Mouse (Mus musculus) embryo, embryonic 11 days (tissue): Measurements from ENCODE around the gene Pip5k1b.

Experiments used
- DNase-seq: peaks from one replicate; pipeline ENCODE4 v3.0.0-alpha.2; 2015

Gene Pip5k1b

DNA sequence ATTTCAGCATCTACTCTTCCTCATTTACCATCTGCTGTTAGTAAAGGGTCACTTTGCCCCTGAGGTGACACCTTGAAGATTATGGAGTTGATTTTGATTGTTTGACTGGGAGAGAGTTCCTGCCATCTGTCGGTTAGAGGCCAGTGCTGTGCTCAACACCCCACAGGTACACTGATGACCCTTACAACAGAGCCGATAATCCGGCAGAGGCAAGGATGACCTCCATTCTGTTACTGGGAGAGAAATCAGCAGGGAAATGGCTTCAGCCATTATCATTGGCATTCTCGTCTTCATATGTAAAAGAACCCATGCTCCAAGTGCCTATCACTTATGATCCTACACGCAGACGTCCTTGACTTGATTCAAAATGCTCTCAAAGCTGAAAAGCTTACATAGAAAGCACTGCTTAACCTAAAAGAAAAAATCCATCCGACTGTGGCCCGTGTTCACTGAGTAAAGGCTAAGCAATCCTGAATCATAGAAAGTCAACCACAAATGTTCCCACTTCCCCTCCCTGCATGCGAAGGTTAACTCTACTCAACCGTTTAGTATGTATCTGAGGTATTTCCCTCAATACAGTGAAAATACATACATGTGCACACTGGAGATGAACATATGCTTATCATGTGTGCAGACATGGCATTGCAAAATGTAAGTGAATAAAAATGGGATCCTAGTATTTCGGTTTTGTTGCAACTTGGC lies 146.7 kb downstream of the Pip5k1b start:
- DNase-seq, result no peak

DNA sequence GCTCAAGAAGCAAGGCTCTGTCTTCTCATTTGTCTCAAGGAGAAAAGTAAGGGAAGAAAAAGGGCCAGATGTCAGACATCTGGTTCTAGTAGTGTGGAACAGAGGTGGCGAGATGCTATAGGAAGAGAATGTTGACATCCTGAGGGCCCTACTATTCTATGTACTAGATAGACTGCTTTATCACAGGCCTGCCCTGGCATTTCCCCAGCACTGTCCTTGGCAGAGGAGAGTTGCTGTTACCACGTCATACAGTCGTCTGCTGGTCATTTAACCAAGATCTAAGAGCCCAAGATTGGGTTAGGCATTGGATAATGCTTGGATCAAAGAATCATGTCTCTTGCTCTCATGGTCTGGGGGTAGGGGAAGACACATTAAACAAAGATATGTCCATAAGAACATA lies 151.0 kb downstream of the Pip5k1b start:
- DNase-seq, result no peak

DNA sequence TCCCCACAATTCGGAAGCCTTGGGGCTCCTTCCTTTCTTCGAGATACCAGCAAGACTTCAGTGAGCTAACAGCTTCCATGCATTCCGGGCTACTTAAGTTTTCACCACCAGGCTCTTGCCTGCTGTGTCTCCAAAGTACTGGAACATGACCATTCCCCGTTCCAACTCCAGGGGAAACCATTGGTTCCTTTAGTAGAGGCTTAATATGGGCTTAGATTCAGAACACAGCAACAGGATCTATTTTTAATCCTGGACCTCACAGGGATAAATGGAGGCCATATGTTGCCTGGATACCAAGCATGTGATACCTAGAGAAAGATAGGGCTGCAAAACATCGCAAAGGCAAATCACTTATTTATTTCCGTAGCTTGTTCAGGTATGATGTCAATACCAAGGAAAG lies 152.4 kb downstream of the Pip5k1b start:
- DNase-seq, result no peak

DNA sequence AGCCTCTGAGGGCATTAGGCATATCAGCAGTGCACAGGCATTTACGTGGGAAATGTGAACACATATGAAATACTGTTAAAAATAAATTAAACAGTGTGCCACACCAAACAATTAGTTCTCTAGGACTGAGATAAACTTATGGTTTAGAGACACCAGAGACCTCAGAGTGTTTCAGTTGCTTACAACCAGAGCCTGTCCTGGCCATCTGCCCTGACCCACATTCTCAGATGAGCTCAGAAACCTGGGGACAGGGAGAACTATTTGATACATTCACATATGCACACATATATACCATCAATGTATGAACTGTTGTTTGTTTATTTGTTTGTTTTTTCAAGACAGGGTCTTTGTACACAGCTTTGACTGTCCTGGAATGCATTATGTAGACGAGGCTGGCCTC lies 161.8 kb downstream of the Pip5k1b start:
- DNase-seq, result no peak

DNA sequence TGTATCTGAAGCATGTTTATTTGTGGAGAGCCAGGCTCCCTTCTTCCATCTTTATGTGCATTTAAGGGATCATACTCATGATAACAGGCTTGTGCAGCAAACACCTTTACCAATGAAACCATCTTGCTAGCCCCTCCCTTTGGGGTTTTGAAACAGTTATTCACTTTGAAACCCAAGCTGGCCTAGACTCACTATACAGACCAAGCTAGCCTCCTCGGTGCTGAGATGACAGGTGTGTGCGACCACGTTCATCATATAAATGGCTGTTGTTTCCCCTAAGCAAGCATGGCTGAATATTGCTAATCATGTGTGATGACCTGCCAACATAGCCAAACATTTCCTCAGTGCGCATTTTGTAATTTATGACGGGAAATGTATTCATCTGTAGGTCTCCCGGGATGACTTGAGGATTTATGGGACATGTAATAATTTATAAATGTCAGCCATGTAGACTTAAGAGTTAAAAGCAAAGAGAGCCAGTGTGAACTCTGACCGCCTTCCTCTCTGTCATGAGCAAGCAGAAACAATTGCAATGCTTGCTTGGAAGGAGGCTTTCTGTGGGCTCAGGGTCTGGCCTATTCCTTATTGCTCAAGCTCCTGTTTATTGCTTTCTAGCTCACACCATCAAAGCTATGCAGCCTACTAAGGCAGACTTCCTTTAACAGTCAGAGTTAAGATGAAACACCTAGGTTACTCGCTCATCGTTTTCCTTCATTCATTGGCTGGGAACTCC lies 164.0 kb downstream of the Pip5k1b start:
- DNase-seq, result peak; percentile 53

DNA sequence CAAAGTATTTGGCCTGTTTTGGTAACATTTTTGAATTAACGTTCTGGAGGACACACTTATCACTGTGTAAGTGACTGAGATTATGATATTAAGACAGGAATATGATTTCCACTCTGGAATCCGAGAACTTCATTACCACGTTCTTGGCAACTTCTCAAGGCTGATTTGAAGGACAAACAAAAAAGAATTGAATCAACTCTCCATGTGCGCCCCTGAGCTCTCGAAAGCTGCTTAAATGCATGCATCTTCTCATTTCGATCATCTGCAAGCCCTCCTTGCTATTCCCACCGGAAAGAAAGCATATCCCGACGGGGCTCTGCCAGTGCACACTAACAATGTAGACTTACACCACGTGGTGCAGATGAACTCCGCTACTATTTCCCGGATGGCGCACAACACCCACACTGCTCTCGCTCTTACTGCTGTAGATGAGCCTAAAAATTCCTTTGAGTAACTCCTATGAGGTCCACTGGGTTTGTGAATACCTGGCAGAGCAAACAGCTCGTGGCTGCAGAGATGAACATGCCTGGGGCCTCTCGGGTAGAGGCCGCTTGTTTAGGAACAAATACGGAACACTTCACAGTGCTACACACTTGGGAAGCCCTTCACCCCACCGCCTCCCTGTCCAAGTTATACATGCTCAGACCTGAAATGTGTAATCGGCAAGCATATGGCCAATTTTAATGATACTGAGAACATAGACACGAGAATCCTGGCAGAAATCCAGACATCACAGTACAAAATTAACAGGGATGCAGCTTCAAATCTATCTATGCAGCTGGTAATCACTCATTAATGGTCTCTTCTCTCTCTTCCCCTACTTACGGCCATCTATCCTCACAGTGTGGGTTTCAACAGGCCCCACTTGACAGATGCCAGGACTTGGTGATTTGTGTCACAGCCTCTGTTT lies 168.5 kb downstream of the Pip5k1b start:
- no peak for DNase-seq

DNA sequence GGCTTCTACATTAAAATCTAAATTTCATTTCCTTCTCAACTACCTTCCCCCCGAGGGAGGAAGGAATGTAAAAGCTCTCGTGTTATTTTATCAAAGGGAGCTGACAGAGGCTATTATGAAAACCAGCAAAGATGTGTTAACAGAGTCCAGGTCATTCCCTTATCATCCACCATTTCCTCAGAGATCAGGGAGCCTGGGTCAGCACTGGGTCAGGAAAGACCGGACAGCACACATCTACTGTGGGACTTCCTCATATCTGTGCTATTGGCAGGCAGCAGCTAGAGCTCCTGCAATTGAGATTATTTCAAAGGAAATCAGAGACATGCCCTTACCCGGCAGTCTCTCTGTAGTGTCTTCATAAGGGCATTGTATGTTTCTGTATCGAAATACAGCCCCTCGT lies 177.2 kb downstream of the Pip5k1b start:
- DNase-seq, result no peak

DNA sequence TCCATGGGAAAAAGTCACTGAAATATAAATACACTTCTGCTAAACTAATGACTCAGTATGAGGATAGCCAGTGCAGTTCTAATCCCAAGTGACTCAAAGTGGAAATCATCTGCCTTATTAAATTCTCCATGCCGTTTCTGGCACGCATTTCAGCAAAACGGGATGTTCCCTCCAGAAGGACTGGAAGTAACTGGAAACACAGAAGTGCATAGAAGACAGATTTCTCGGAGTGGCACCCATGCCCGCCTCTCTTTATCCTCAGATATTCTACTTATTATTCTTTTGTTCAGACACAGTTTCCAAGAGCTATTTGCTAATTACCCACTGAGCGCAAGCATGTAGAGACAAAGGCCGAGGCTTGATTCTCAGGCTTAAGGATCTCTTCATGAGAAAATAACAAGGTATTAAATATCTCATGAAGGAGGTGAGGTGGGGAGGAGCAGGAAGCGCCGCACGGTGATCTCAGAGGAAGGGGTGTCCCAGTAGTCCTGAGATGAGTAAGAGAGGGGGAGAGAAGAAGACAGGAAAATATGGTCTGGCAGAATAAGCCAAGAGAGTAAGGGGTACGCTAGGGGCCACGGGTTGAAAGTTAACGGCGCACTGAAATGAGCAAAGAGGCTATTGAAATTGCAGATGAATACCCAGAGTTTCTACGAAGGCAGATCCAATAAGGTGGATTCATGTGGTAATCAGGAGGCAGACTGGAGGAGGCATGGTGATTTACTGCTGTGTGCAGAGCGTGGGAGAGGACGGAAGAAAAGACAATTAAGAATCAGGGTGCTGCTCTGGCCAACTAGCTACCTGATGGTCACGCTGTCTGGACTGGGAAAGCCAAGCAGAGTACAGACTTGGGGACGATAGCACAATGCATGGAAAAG lies 183.7 kb downstream of the Pip5k1b start:
- DNase-seq, result peak; percentile 24

DNA sequence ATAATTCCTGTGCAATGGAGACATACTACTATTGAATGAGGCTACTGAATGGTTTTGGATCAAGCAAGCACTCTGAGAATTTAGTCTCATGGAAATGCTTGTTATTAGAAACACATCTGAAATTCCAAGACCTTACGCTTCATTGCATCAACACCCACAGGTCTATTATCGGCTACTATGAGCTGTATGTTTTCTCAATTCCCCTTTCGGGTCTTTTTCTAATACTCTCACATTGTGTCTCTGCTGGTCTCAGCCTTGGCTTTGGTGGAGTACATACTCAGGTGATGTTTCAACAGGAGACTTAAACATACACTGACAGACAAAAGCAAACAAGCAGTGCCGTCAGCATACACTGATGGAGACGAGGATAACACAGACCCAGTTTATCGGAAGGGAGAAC lies 187.3 kb downstream of the Pip5k1b start:
- no peak for DNase-seq

DNA sequence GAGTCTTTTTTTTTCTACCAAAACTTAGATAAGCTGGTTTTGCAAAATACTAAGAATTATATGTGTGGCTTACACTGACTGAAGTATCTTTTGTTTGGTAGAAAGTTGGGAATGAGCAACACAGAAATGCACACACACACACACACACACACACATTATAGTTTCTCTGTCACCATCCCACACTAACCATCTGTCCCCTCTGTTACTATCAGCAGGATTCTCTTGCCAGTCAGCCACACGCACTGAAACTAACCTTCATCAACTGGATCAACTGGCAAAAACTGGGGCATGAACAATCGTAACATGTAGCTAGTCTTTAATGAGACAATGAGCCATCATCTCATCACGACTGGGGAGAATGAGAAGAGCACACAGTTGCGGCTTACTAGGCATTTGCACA lies 187.9 kb downstream of the Pip5k1b start:
- no peak for DNase-seq

DNA sequence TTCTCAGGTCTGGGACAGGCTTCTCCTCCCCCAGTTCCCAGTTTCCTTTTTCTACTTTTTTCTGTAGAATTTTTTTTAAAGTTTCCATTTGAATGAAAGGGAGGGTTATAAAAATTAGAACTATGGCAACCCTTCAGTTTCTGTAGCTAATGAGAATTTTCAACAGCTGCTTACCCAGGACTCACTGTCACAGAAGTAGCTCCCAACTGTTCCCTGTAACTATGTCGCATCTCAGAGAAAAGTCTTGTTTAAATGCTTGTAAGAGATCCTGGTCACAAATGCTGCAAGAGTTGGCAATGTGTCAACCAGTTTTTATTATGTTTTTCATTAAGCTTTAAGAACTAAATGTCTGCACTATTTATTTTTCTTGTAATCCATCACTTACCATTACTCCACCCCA lies 188.9 kb downstream of the Pip5k1b start:
- DNase-seq, result no peak

DNA sequence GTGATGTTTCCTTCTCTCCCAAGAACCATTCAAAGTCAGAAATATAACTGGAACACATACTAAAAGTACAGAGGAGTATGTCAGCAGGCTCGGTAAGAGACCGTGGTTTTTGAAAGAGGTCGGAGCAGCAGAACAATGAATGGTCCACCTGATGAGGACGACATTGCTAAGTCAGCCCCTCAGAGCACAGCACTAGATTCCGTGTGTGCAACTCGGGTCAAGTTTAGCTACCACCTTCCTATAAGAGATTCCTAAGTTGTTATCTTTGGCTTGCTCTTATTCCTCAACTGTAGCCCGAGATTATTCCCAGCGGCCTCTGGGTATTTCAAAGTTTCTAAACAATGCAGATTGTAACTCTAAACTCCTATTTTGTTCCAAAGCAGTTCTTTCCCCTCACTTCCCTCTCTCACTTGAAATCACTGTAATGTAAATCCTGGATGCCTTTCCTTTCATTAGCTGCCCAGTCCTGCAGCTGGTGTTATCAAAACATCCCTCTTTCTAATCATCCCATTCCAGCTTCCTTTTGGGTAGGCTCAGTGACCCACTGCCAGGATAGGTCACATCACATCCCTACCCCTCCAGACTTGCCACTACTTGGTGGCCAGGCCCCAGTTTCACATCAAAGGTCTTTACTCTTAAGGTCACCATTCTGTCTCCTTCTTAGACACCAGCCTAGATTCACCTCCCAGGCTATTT lies 192.9 kb downstream of the Pip5k1b start:
- peak; percentile 14 for DNase-seq

DNA sequence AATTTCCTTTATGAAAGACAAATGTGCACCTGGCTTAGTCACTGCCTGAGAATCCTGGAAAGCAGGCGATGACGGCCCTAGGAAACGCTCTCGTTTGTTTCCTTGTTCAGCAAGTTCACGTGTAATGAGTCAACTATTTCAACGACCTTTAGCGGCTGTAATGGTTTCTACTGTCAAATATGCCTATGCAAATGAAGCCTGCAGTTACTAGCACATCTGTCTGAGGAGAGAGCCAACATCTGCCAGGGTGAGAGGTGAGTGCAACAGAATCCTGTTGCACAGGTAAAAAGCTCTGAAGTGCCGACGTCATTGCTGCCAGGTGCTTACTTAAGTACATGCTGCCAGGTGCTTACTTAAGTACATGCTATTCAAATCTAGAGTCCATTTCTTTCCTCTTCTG lies 196.4 kb downstream of the Pip5k1b start:
- no peak for DNase-seq

DNA sequence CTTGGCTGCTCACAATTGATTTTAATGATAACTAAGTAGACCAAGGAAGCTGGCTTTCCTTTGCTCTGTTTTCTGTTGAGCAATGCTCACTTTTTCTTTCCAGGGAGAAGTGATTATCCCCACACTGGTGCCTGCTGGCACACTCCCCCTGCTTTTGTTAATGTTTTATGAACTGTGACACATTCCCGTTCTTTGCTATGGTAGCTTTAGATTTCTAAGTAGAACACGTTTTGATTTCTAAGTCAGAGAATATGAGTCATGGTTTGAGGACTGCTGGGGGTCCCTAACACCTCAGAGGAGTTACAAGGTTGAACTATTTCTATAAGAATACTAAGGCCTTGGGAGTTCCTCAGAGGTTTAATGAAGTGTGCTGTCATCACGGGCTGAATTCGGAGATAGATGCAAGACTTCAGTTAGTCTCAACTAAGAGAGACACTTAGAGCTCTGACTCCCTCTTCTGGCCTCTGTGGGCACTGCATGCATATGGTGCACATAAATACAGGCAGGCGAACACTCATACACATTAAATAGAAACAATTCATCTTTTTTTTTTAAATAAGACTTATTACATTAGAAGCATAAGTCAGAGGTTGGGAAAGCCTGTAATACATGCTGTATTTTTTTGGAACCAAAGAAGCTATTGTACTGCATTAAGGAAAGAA lies 203.2 kb downstream of the Pip5k1b start:
- no peak for DNase-seq

DNA sequence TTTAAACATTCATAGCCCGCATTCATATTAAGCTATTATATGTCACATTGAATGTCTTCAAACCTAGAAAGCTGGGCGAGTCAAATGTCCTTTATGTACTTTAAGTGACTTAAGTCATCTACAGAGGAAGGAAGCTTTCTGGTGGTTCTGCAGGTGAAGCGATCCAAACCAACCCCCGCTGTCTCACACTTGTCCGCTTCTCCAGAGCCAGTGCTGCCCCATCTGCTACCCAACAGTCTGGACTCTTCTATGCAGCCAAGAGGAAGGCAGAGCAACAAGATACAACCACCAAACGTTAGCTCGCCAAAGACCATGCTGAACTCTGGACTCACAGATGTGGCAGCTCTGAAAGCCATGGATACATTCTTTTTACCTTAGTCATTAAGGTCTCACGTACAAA lies 211.2 kb downstream of the Pip5k1b start:
- DNase-seq, result no peak

DNA sequence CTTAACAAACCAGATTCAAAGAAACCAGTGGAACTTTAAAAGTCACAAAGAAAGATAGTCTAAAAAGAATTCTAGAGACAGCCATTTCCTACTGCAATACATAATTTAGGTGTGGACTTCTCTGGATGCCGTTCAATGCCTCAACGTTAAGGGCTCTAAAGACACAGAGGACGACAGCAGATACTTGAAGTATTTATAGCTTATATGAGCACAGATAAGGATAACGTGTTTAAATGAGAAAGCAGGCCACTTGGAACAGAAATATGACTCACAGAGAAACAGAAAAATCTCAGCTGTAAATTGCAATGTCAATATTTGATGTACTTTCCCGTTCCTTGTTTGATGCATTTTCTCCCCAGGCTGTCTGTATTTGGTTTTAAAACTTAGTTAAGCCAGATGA lies 212.9 kb downstream of the Pip5k1b start:
- no peak for DNase-seq

DNA sequence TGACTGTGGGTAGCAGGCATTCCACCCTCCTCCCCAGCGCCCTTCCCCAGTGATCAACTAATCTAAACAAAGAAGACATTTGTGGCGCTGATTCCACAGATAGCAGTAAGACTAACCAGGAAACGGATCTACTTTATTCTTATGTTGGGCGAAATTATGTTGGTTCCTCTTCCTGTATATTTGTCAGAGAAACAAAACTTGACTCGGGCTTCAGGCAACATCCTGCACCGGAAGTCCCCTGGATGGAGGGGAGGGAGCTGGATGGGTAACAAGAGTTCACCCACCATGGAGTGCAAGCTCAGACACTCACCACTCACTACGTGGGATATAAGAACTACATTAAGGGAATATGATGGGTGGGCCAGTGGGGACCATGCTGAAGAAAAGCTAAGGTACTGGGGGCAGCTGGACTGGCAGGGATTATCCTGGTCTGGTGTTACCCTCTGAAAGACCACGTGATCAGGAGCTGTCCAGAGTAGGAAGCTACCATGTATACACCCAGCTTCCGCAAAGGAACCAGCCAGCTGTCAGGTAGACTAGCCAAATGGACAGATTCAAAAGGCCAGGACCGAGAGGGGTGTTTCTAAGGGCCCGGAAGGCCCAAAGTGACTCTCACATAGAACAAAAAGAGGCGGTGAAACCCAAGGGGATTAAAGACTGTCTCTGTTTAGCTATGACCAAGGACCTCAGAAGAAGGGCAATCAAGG lies 219.1 kb downstream of the Pip5k1b start:
- no peak for DNase-seq

DNA sequence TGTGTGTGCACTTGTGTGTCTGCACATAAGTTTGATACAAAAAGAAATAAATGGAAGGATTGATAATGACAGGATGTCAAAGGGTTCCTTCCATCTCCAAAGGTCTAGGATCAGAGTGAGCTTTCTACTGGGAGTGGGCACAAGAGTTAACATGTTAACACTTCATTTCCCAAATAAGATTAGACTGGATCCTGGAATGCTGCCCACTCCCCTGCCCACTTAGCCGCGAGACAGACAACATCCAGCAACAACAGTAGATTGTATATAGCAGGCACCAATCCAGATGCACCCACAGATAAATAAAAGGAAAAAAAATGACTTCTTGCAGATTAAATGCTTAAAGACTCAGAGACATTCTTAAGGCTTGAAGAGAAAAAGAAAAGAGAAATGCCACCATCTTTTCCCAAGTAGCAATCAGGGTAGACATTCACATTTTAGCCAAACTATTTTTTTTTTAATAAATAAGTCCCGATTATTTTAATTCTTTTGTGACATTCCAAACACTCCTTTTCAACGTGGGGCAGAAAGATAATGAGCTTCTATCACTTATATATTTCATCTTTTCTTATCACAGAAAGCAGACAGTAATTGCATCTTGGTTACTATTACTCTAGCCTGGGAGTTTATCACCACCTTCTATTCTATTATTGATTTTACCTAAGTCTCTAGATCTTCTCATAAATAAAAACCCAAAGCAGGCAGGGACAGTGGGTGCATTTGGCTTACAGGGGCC lies 219.9 kb downstream of the Pip5k1b start:
- no peak for DNase-seq

DNA sequence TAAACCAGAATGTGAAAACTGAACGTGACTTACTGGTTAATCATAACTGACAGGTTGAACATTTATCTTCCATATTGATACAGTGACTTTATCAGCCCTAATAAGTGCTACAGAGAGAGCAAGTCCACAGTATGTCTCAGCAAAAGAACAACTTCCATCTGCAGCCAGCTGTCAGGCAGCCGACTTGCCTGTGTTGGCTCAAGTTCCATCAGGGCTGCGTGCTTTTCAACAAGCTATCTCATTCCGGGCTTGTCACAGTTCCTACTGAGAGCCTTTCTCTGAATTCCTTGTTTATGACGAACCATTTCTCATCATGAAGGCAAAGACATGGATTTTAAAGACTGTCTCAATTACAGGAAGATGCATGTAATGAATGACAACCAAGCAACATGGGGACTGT lies 222.7 kb downstream of the Pip5k1b start:
- no peak for DNase-seq

DNA sequence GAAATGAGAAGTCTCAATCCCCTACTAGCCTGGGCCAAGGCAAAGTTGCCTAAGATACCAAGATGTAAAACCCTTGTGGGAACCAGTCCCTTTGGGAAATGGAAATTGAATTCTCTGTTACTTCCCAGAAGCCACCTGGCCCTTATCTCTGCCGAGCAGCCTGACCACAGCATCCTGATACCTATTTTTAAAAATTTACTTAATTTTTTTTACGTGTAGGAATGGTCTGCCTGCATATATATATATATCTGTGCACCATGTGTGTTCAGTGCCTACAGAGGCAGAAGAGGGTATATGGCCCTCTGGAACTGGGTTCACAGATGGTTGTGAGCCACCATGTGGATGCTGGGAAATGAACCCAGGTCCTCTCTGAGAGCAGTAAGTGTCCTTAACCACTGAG lies 224.4 kb downstream of the Pip5k1b start:
- DNase-seq, result no peak
